Mouse (Mus musculus) testis, adult 2 months (tissue): Measurements from ENCODE around the gene Mafg.

ENCODE experiments used
- CTCF ChIP-seq: fragments of 200-500 bp; IDR thresholded peaks from 2 replicates; pipeline ENCODE4 v1.5.1; 2012; ENCODE audit warnings: low read depth, mild to moderate bottlenecking, inconsistent platforms, low read length, moderate library complexity; ENCODE audit not compliant: control insufficient read depth, insufficient read depth, insufficient replicate concordance
- POLR2A ChIP-seq: fragments of 200-500 bp; IDR thresholded peaks from 2 replicates; pipeline ENCODE4 v1.6.1; 2012; ENCODE audit warnings: low read depth, mild to moderate bottlenecking, inconsistent platforms, low read length, moderate library complexity; ENCODE audit not compliant: control insufficient read depth

- TF ChIP-seq CTCF (no peak), POLR2A (no peak)
Measured at GRCm38 (mm10) chr11:120616617-120617294, 16.6 kb downstream of the Mafg start.
